Mouse (Mus musculus) small intestine, adult 2 months (tissue): ENCODE measurements around the gene Atp13a3.

ENCODE experiments used
- CTCF ChIP-seq: fragments of 200-500 bp; IDR thresholded peaks from 2 replicates; pipeline ENCODE4 v1.5.1; 2012; ENCODE audit warnings: low read depth, mild to moderate bottlenecking, control low read depth, inconsistent platforms, low read length, moderate library complexity, mixed read lengths; ENCODE audit not compliant: insufficient replicate concordance, insufficient read length; ENCODE audit errors: extremely low read depth
- POLR2A ChIP-seq: fragments of 200-500 bp; IDR thresholded peaks from 2 replicates; pipeline ENCODE4 v1.6.1; 2012; ENCODE audit warnings: low read depth, mild to moderate bottlenecking, control low read depth, inconsistent platforms, low read length, moderate library complexity

- TF ChIP-seq POLR2A (no peak), CTCF (no peak)
Measured at GRCm38 (mm10) chr16:30442451-30442850, 36.7 kb upstream of the Atp13a3 start.
